Mouse (Mus musculus): Measurements from ENCODE around the gene Ccdc115. TPM values are rescaled to one million over a fixed set of nuclear protein-coding genes. Genes with fewer than 3 reads are reported as not detected.

The Ccdc115 gene
- polyA plus RNA-seq (2015; fragmentation: Nextera tagmentation; extraction: Ambion mirVana), result 52.3 and 54.7 TPM in 2 replicates

DNA sequence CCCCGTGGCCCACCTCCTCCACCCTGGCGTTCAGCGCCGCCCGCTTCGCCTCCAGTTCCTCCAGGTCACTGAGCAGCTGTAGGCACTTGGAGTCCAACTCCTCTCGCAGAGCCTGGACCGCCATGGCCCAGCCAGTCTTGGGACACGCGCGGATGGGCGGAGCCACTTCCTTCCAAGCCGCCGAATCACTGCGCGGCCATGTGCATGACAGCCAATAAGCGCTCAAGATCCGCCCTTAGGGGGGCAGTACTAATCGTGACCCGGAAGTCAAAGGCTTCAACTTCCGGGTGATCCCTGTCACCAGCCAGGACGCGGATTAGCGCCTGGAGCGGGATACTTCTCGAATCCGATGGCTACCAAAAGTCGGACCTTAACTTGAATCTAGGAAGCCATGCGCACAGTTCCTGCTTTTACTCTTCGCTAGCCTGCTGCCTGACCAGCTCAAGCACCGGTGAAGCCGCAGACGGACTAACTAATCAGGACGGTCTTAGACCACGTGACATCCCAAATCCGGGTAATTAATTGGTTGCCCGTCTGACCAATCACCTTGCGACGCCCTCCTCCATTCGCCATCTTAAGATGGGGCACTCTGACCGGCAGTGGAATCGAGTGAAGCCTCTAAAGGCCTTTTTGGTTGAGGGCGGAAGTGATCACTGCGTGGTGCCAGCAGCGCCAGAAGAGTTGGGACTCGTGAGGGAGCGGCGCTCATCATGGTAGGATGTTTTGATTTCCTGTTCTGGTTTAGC is at the start of gene Ccdc115, which contains the start of gene Imp4:
Ccdc115 (minus strand) TSS at position 458 of the 746 bp plus-strand sequence.
Imp4 (plus strand) TSS at position 637 of the 746 bp plus-strand sequence.
- DNase-seq (ENCODE audit: low spot score), result peak; percentile 98

DNA sequence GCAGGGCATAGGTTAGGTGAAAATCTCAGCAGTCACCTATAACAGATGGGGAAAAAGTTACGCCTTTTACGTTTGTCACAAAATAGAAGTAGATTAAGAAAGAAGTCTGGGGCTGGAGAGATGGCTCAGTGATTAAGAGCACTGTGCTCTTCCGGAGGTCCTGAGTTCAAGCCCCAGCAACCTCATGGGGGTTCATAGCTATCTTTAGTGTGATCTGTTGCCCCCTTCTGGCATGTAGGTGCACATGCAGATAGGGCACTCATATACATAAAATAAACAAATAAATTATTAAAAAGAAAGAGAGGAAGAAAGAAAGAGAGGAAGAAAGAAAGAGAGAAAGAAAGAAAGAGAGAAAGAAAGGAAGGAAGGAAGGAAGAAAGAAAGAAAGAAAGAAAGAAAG is 47.9 kb upstream of the Ccdc115 start:
- no peak for DNase-seq (ENCODE audit: low spot score)

DNA sequence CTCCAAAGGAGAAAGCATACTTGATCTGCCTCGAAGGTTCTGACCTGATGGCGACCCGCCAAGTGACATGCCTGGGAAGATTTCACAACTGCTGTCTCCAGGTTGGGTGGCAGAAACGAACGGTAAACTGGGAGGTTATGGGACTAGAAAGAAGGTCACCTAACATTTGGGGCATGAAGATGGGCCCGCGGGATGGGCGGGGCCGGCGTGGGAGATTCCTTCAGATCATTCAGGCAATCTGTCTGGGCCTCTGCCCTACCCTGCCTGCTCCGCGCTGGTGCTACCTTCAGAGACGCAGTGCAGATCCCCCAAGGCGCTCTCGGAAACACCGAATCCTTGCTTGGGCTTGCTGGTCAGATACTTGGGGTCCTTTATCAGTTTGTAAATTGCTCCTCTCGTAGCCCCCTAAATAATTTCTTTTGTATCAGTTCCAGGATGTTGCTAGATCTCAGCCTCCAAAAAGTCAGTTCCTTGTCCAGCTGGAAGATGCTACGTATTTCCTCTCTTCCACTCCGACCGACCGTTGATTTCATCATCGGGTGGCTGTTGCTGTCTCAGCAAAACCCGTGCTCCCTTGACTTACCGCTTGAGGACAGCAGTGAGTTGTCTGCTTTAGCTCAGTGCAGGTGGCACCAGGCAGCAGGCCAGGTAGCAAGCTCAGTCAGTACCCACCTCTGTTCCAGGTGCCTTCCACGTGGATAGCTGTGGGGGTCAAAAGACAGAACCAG is 46.2 kb upstream of the Ccdc115 start:
- peak; percentile 77 for DNase-seq (ENCODE audit: low spot score)

DNA sequence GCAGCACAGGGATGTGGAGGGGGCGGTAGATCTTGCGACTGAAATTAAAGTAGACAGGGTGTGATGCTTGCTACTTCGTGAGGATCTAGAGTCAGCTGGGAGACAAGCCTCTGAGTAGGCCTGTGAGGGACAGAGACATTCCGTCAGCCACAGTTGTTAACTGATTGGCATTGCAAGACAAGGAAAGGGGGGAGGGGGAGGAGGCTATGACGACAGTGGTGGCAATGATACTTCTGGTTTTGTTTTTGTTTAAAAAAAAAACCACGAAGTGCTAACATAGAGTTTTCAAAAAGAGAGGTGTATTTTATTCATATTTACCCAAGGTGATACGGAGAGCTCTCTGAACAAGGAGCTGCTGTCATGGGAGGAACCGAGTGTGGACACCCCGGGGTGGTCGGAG is 45.0 kb upstream of the Ccdc115 start:
- no peak for DNase-seq (ENCODE audit: low spot score)

DNA sequence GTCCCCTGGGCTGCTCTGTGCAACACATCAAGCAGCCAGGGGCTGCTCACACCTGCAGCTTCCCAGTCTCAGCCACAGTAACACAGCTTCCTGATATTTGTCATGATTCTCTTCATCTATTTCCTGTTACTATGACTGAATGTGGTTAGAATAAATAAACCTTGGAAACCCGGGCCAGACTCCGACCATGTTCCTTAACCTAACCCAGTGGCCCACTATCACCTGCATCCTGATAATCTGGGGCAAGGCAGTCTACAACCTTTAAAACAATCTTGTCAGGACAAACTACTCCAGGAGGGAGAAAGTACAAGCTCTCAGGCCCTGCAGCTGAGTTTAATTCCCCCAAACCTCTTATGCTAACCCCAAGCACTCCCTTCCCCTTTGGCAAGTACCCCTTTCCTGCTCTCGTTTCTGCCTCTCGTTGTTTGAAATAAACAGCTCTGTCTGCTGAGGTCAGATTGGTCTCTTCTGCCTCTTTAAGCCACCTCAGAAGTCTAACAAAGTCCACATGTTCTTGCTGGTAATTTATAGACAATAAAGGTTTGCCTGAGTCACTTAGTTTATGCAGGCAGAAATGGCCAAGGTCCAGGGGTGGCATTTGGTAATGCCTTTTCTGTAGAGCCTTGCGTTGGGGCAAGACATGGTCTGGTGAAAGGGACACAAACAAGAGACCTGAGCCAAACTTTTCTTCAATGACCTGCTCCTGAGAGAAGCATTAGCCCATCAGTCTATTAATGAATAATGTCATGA is 42.6 kb upstream of the Ccdc115 start:
- DNase-seq (ENCODE audit: low spot score), result peak; percentile 46

DNA sequence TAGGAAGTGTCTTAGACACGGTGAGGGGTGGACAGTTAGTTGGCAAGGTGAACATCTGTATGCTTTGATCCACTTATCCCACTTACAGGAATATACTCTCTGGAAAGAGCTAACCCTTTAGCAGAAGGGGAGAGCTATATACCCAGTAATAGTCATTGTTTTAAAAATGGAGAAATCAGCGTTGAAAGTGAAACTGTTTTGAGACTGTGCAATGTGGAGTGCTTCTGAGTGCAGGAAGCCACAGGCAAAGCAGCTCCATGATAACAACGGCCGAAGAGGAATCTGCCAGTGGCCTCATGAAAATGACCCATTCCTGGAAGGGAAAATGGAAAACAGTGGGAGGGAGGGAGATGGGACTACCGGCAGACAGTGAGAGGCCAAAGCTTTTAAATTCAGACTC is 41.3 kb upstream of the Ccdc115 start:
- no peak for DNase-seq (ENCODE audit: low spot score)

DNA sequence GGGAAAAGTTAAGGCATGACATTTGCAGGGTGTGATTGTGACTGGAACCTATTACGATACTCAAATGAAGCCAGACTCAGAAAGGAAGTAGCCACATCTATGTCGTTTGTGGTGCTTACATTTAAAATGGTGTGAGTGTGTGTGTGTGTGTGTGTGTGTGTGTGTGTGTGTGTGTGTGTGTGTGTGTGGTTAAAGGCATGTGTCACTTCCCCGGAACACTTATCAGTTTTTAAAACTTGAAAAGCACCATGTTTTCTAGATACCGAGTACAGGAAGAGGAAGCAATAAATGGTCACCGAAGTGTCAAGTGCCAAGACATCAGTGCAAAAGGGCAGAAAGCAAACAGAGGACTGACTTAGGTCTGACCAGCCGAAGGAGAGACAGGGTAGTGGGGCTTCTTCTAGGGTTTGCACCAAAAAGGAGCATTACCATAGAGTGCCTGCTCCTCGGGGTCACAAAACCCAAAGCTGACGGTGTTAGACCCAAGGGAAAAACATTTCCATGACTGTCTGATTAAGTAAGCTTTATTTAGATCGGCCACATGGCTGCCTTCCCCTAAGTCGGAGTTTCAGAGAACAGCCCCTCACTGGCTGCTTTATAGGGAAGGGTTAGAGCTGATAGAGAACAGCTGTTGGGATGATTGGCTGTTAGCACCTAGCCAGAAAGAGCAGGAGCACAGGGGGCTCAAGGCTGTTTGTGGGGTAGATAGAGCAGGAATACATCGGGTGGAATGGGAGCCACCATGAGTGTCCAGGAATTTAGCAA is 39.6 kb upstream of the Ccdc115 start:
- no peak for DNase-seq (ENCODE audit: low spot score)

DNA sequence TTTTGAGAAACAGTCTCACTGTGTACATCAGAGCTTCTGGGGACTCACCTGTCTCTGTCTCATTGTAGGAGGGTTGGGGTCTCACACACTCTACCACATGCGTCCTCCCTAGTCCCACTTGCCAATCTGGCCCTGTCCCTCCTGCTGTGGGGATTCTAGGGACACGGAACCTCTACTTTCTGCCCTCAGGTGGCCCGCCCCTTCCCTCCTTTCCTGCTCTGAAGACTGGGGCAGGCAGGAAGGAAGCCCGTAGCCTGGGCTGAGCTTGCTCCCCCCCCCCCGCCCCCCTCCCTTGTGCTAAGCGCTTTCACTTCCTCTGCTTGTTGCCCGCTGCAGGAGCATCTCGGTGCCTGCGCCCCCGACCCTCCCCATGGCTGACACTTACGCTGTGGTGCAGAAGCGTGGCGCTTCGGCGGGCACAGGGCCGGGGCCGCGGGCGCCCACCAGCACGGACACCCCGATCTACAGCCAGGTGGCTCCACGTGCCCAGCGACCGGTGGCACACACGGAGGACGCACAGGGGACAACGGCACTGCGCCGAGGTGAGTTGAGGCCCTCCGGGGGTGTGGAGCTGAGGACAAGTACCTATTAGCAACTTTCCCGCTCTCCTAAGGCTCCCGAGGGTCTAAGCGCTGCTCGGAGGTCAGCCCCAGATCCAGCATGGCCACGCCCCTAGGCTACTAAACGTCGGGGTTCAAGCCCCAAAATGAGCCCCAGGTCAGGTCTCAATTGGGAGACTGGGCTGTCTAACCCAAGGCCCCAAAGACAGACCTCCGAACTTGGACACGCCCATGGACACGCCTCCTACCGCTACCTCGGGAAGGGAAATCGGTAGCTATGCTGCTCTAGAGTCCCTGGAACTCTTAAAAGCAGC is 33.2 kb upstream of the Ccdc115 start:
- peak; percentile 83 for DNase-seq (ENCODE audit: low spot score)

DNA sequence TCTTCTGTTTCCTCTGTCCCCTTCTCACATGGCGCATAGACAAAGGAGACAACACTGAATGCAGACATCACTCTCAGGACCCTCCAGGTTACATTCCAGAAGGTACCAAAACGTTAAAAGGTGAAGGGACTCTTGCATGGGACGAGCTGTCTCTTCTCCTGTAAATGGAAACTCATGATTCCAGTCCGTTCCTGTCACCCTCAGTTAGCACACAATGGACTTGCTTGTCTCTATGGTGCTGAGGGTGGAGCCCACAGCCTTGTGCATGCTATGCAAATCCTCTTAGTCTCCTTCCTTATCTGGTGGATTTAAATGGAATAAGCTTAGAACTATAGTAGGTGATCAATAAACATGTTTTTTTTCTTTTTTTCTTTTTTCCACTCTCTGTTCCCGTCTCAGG is 30.3 kb upstream of the Ccdc115 start:
- no peak for DNase-seq (ENCODE audit: low spot score)

DNA sequence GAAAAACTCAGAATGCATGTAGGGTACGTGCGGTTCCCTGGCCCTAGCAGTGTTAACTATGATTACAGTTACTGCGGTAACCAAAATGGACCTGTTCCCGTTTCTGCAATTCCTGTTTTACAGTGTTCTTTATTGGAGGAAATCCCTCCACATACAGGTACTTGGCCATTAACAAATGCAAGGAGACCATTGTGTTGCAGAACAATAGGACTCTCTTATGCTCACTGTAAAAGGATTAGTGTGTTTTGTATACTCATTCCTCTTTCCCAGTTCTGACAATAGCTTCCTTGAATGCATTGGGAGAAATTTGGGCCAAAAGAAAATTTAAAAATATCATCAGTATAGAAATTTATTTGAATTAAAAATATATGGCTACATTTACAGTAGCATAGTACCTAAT is 29.0 kb upstream of the Ccdc115 start:
- no peak for DNase-seq (ENCODE audit: low spot score)

DNA sequence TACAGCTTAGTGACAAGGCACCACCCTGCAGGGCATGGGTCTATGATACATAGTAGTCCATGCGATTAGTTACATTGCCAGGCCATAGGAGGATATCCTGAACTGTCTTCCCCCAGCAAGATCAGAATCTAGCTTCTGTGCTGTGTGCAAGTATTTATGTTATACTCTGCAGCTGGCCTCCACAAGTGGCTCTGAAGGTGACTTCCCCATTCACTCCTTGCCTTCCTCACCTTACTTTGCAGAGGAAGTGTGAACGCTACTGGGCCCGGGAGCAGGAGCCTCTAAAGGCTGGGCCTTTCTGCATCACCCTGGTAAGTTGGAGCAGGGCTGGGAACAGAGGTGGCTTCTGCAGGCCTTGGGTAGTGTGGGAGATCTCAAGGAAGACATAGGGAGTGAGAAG is 28.6 kb upstream of the Ccdc115 start:
- no peak for DNase-seq (ENCODE audit: low spot score)

DNA sequence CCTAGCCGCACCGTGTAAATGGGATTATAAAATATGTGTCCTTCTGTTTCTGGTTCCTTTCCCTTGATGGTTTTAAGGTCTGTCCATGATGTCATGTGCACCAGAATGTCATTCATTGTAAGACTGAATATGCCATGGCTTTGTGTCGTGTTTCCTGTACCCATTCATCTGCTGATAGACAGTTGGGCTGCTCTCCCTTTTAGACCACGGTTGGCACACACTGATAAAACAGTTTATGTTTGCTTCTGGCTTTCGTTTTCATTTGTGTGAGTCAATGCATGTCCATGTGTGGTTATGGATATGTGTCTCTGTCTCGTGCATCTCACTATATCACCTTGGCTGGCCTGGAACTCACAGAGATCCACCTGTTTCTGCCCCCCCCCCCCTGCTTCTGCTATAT is 26.0 kb upstream of the Ccdc115 start:
- no peak for DNase-seq (ENCODE audit: low spot score)

DNA sequence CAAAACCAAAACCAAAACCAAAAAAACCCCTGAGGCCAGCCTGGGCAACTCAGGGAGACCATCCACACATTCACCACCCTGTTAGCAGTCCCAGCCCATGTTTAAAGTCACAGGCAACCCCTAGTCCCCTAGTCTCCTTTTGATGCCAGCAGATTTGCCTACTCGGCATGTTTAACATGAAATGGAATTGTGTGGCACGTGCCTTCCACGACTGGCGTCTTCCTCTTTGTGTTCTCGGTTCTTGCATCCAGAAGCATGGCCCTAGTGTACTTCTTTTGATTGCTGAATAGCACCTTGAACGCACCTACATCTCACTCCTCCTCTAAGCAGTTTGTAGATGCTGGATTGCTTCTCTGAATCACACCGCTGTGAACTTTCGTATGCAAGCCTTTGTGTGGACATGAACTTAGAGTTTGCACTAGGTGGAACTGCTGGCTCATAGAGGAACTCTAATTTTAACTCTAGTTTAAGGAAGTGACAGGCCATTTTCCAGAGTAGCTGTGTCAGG is 24.9 kb upstream of the Ccdc115 start:
- no peak for DNase-seq (ENCODE audit: low spot score)

DNA sequence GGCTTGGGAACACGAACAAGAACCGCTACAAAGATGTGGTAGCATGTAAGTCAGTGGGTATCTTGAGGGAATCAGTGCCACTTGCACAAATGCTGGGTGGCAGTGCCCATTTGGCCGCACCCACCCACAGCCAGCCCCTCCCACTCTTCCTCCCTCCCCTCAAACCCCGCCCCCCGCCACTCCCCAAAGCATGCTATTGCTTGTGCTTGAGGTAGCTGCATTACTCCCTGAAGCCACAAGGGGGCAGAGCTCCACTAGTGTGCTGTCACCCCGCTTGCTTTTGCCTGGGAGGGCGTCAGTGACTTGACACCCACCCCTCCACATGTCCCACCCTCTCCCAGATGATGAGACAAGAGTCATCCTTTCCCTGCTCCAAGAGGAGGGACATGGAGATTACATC is 23.3 kb upstream of the Ccdc115 start:
- DNase-seq (ENCODE audit: low spot score), result peak; percentile 87

DNA sequence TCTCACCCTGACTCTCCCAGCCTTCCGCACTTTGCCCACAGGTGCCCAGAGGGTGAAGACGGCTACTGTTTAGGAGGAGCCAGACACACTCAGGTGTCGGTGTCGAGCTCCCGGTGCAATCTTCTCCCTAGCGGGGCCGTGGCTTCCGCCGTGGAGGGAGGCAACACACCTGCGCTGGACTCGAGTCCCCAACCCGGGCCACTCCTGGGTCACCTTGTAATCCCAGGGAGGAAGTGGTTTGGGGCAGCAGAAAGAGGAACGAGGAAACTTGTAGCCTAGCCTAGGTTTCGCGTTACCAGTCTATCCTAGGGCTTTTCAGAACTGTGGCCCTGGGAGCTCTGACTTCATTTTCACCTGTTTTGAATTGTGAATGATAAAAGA is 20.6 kb upstream of the Ccdc115 start:
- no peak for DNase-seq (ENCODE audit: low spot score)

DNA sequence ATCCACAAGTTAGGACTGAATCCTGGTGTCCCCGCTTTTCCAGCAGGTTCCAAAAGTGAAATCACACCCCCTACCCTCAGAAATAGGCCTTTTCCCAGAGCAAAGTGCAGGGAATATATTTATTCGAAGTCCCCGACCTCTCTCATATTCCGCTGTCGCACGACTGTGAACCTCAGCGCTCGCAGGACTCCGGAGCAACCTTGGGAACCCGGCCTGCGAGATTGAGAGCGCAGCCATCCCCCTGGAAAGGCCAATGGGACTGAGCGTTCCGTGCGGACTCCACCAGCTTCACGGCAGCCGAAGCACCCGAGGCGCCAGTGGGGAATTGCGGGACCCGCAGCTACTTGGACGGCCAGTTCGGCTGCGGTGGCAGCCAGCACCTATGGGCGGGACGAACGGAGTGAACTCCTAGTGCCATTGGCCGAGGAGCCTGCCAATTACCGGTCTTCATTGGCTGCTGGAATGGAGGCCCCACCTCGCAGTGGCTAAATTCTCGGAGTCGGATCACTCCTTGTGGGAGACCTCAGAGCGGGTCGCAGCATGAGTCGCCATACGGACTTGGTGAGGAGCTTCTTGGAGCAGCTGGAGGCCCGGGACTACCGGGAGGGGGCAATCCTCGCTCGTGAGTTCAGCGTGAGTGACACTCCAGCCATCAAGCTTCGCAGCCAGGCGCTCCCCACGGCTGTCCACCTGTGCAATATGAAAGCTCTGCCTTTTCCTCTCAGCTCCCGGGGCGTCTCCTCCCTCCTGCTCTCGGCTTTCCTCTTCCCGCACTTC is 20.0 kb upstream of the Ccdc115 start, which contains the start of gene Ptpn18:
Ptpn18 (plus strand) TSS at position 479 of the 777 bp plus-strand sequence.
- DNase-seq (ENCODE audit: low spot score), result peak; percentile 84

DNA sequence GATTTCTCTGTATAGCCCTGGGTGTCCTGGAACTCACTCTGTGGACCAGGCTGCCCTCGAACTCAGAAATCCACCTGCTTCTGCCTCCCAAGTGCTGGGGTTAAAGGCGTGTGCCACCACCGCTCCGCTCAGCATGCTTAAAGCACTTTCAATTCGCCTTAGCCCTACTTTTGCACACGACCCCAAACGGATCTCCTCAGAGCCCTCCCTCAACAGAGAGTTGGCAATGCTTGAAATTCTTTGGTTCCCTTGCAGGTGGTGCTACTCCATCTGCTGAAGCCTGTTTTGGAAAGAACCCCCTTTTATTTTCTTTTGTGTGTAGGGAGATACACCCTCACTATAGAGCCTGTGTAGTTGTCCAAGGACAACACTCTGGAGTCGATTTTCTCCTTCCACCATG is 19.0 kb upstream of the Ccdc115 start:
- DNase-seq (ENCODE audit: low spot score), result peak; percentile 64

DNA sequence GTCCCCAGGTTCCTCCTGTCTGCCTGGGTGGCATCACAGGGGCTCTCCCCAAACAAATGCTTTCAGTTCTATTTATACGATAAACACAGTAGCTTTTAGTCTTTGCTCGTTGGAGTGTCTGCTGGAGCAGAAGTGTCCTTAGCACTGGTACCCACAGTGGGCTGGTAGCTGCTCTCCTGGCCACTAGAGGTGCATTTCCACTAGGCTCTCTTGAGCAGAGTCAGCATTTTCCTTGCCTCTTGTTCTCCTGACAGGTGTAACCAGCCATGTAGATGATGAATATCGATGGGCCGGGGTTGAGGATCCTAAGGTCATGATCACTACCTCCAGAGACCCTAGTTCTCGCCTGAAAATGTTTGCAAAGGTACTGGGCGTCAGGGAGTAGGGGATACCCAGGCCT is 3.7 kb upstream of the Ccdc115 start:
- DNase-seq (ENCODE audit: low spot score), result no peak

DNA sequence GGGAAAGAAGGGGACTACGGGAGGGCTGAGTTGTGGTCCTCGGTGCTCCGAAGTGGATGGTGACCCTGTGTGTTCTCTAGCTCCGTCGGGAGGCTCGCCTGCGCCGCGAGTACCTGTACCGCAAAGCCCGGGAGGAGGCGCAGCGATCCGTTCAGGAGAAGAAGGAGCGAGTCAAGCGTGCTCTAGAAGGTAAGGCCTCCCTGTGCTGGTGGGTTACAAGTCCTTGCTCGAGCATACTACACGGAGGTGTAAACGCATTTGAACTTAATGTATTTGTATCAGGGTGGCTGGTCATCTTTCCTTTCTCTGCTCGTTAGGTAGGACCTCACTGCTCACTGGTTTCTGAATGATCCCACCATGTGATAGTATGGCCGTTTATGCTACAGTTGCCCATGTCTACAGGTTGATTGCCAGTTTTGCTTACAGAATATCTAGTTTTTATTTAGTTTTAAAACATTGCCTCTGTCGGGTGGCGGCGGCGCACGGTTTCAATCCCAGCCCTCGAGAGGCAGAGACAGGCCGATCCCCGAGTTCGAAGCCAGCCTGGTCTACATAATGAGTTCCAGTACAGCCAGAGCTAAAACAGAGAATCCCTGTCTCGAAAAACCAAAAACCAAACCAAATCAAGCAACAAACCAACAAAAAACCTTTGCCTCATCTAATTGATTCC is 624 bp upstream of the Ccdc115 start:
- no peak for DNase-seq (ENCODE audit: low spot score)
